Mouse (Mus musculus) yolk sac, embryonic 10.5 days (tissue): ENCODE results near the gene Srprb.
"Not testable (repeated sequence)": the region's sequence is repeated elsewhere in the genome, so short reads cannot be mapped to it uniquely, and the experiment has no call there.

Source experiments
- DNase-seq: peaks from one replicate; pipeline ENCODE4 v3.0.0-alpha.2; 2017; ENCODE audit warnings: low spot score

The Srprb gene

GRCm38 (mm10) chr9:103212654-103213420, 10.9 kb upstream of the Srprb start:
- DNase-seq: peak; percentile 20

GRCm38 (mm10) chr9:103208802-103209423, 7.0 kb upstream of the Srprb start:
- peak; percentile 24 for DNase-seq

GRCm38 (mm10) chr9:103207846-103208245, 5.9 kb upstream of the Srprb start:
- peak; percentile 86 for DNase-seq

- peak; percentile 17 for DNase-seq
These were observed 3.8 kb upstream of the Srprb start for GRCm38 (mm10) chr9:103205786-103206185.

- no peak for DNase-seq
These were observed 13.5 kb downstream of the Srprb start for GRCm38 (mm10) chr9:103188416-103188815.

GRCm38 (mm10) chr9:103186747-103187146, 15.2 kb downstream of the Srprb start:
- DNase-seq: no peak

- DNase-seq: no peak
These were observed 16.0 kb downstream of the Srprb start for GRCm38 (mm10) chr9:103185946-103186345.

GRCm38 (mm10) chr9:103184855-103185254, 17.1 kb downstream of the Srprb start:
- no peak for DNase-seq

- DNase-seq: no peak
These were observed 20.1 kb downstream of the Srprb start for GRCm38 (mm10) chr9:103181886-103182285.

GRCm38 (mm10) chr9:103180807-103181565, 21.0 kb downstream of the Srprb start:
- DNase-seq: peak; percentile 87

- DNase-seq: no peak
These were observed 21.6 kb downstream of the Srprb start for GRCm38 (mm10) chr9:103180303-103180702.

GRCm38 (mm10) chr9:103175692-103176091, 26.2 kb downstream of the Srprb start:
- no peak for DNase-seq

GRCm38 (mm10) chr9:103174771-103175519, 27.0 kb downstream of the Srprb start:
- DNase-seq: peak; percentile 38

- no peak for DNase-seq
These were observed 33.2 kb downstream of the Srprb start for GRCm38 (mm10) chr9:103168771-103169170.

GRCm38 (mm10) chr9:103168046-103168445, 33.9 kb downstream of the Srprb start:
- no peak for DNase-seq

- no peak for DNase-seq
These were observed 38.1 kb downstream of the Srprb start for GRCm38 (mm10) chr9:103163806-103164205.

GRCm38 (mm10) chr9:103155158-103155557, 46.8 kb downstream of the Srprb start:
- DNase-seq: not testable (repeated sequence)

- DNase-seq: no peak
These were observed 47.4 kb downstream of the Srprb start for GRCm38 (mm10) chr9:103154568-103154967.

- no peak for DNase-seq
These were observed 48.7 kb downstream of the Srprb start for GRCm38 (mm10) chr9:103153286-103153685.

GRCm38 (mm10) chr9:103149074-103149799, 52.7 kb downstream of the Srprb start:
- DNase-seq: no peak

- DNase-seq: no peak
These were observed 54.8 kb downstream of the Srprb start for GRCm38 (mm10) chr9:103147103-103147502.
